Mouse (Mus musculus) hindbrain, embryonic 14.5 days (tissue): ENCODE results near the gene Itpkb. TPM values are rescaled to one million over a fixed set of nuclear protein-coding genes. Genes with fewer than 3 reads are reported as not detected.

Source experiments
- ATAC-seq: fragments of 200-750 bp; cut with Nextera tagmentation; 2 replicates; pipeline ENCODE4 v1.8.0; 2017; ENCODE audit warnings: moderate number of reproducible peaks, mild to moderate bottlenecking, moderate TSS enrichment, moderate library complexity; ENCODE audit not compliant: low FRiP score
- DNase-seq: peaks from one replicate; pipeline ENCODE4 v3.0.0-alpha.2; 2015; ENCODE audit warnings: low spot score
- H3K27ac ChIP-seq: fragments of 300-500 bp; sonication (generic); 2 replicates; pipeline ENCODE4 v1.5.1; 2014; ENCODE audit warnings: mild to moderate bottlenecking, moderate library complexity
- H3K27me3 ChIP-seq: fragments of 300-500 bp; sonication (generic); 2 replicates; pipeline ENCODE4 v1.6.1; 2014; ENCODE audit warnings: mild to moderate bottlenecking, low read length, mixed read lengths; ENCODE audit not compliant: control insufficient read depth, insufficient read depth
- H3K36me3 ChIP-seq: fragments of 300-500 bp; sonication (generic); replicated peaks from 2 replicates; pipeline ENCODE4 v1.6.1; 2014; ENCODE audit not compliant: control insufficient read depth, insufficient read depth
- H3K4me1 ChIP-seq: fragments of 300-500 bp; sonication (generic); replicated peaks from 2 replicates; pipeline ENCODE4 v1.6.1; 2014; ENCODE audit warnings: antibody characterized with exemption, low read length, mixed read lengths; ENCODE audit not compliant: control insufficient read depth, insufficient read depth
- H3K4me2 ChIP-seq: fragments of 300-500 bp; sonication (generic); replicated peaks from 2 replicates; pipeline ENCODE4 v1.6.1; 2014; ENCODE audit warnings: mild to moderate bottlenecking, moderate library complexity
- H3K4me3 ChIP-seq: fragments of 300-500 bp; sonication (generic); replicated peaks from 2 replicates; pipeline ENCODE4 v1.5.1; 2014; ENCODE audit warnings: mild to moderate bottlenecking, low read length
- H3K9ac ChIP-seq: fragments of 300-500 bp; sonication (generic); 2 replicates; pipeline ENCODE4 v1.6.1; 2014
- H3K9me3 ChIP-seq: fragments of 300-500 bp; sonication (generic); 2 replicates; pipeline ENCODE4 v1.6.1; 2016; ENCODE audit warnings: low read length; ENCODE audit not compliant: control insufficient read depth
- WGBS: fragments of 180-500 bp; shearing (Covaris S2); extraction: QIAGEN DNeasy Blood & Tissue Kit; methylation state at CpG from one replicate; pipeline ENCODE4 v1.1.7; 2014; 5-methylcytosine and 5-hydroxymethylcytosine counted together
- polyA plus RNA-seq: library from polyadenylated mRNA; unstranded; fragments of >200 nt; fragmentation: Nextera tagmentation; extraction: Ambion mirVana; gene quantifications from 2 replicates; pipeline ENCODE4 v1.2.1, GENCODE M21; 2014

The Itpkb gene
- polyA plus RNA-seq, 1 experiment from 2014 or later = 3.0 TPM

DNA sequence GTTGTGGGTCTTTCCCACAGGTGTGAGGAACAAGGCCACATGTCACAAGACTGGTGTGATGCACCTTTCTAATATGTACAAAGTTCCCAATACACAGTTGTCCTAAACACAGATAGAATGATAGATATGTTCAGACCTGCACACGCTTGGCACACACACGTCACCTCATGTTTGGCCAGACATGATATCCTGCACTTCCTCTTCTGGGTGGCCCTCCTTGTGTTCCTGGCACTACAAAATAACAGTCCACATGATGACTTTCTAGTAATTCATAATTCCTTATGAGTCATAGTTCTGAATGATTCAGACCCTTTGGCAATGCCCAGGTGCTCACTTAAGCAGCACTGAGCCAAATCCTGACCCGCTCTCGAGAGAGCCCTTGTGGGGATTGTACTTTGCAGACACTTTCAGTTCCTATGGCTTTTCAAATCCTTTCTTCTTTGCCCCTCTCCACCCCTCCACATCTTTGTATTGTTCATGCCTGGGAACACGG lies 132.7 kb downstream of the Itpkb start:
- 79% methylated on average over 5 of the region's 5 CpGs for WGBS

GRCm38 (mm10) chr1:180464357-180464756 lies 134.1 kb downstream of the Itpkb start:
- no peak for DNase-seq
- Histone ChIP-seq H3K27ac (no peak overlapping the region), H3K9me3 (no peaks in the 10 kb centered on the region), H3K36me3 (no peaks in the 10 kb centered on the region), H3K27me3 (no peaks in the 10 kb centered on the region), H3K4me1 (0 out of 2 replicates have a peak, but pooled peaks cover 6% of the 10 kb centered on the region), H3K4me2 (no peak overlapping the region), H3K9ac (no peak overlapping the region), H3K4me3 (no peak overlapping the region)
- ATAC-seq = no peak
- 79% methylated on average over 5 of the region's 5 CpGs for WGBS

More for the DNA sequence above, 132.7 kb downstream of the Itpkb start:
- ATAC-seq = no peak
- Histone ChIP-seq H3K4me2 (no peak overlapping the region), H3K9me3 (no peaks in the 10 kb centered on the region), H3K4me3 (no peak overlapping the region), H3K27ac (no peak overlapping the region), H3K9ac (no peak overlapping the region), H3K27me3 (no peaks in the 10 kb centered on the region), H3K36me3 (no peaks in the 10 kb centered on the region), H3K4me1 (peaks cover 16% of the 10 kb centered on the region)
- DNase-seq = no peak

- H3K27ac ChIP-seq = no peak overlapping the region
- no peak overlapping the region for H3K4me3 ChIP-seq
- H3K4me2 ChIP-seq = no peak overlapping the region
- H3K9ac ChIP-seq = no peak overlapping the region
- WGBS = 68% methylated on average over 5 of the region's 5 CpGs
- no peaks in the 10 kb centered on the region for H3K36me3 ChIP-seq
- H3K27me3 ChIP-seq = no peaks in the 10 kb centered on the region
- ATAC-seq (no peak), DNase-seq (no peak)
- H3K9me3 ChIP-seq = no peaks in the 10 kb centered on the region
- H3K4me1 ChIP-seq = 0 out of 2 replicates have a peak, but pooled peaks cover 4% of the 10 kb centered on the region
Measured at GRCm38 (mm10) chr1:180465620-180466019, 135.3 kb downstream of the Itpkb start.

DNA sequence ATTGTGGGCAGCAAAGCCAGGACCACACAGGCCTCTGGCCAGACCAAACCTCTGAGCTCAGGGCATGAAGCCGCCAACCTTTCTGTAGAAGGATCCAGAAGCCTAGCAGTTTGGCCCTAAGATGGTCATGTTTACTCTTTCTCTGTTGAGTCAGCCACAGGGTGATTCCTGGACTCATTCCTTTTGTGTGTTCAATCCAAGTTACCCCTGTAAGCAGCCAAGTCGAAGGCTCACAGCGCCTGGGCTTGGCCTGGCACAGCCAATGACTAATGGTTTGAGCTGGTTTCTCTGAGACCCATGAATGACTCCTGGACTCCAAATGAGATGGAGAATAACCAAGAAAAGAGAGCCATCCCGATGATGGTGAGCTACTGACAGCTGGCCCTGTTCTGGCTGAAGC lies 137.7 kb downstream of the Itpkb start:
- WGBS = 82% methylated on average over 4 of the region's 4 CpGs
- no peaks in the 10 kb centered on the region for H3K9me3 ChIP-seq
- no peak for DNase-seq
- ATAC-seq = no peak
- H3K4me3 ChIP-seq = no peak overlapping the region
- no peak overlapping the region for H3K4me2 ChIP-seq
- H3K27me3 ChIP-seq = no peaks in the 10 kb centered on the region
- H3K27ac ChIP-seq = no peak overlapping the region
- H3K9ac ChIP-seq = no peak overlapping the region
- H3K4me1 ChIP-seq = no peaks in the 10 kb centered on the region
- H3K36me3 ChIP-seq = no peaks in the 10 kb centered on the region

DNA sequence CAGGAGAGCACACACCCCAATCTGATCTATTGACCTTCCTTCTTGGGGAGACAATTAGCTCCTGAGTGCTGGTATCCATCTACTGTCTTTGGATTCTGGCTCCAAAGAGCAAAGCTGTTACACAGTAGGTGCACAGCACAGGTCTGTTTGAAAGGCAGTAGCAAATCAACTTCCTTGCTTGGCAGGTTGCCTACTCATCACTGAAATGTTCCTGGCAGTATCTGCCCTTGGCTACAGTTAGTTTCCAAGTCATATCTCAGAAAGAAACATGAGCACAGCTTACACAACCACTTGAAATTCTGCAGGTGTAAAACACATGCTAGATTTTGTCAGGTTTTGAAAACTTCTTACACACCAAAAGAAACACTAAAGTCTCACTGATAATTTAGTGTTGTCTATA lies 143.3 kb downstream of the Itpkb start:
- H3K4me3 ChIP-seq = no peak overlapping the region
- H3K27me3 ChIP-seq = no peaks in the 10 kb centered on the region
- H3K9ac ChIP-seq = no peak overlapping the region
- H3K9me3 ChIP-seq = no peaks in the 10 kb centered on the region
- no peak for DNase-seq
- no peak overlapping the region for H3K4me2 ChIP-seq
- no peaks in the 10 kb centered on the region for H3K4me1 ChIP-seq
- no peak overlapping the region for H3K27ac ChIP-seq
- no peaks in the 10 kb centered on the region for H3K36me3 ChIP-seq
- no peak for ATAC-seq

Other genes with a start within 250 kb of the Itpkb start
- gene Coq8a, start 130.9 kb upstream of the Itpkb start, polyA plus RNA-seq = 3.1 and 3.2 TPM in 2 replicates
- gene Psen2, start 67.0 kb upstream of the Itpkb start, polyA plus RNA-seq = 16.0 and 16.5 TPM in 2 replicates
- 15.6 and 16.1 TPM in 2 replicates for gene Stum, start 153.0 kb downstream of the Itpkb start, polyA plus RNA-seq
- 85.4 and 86.8 TPM in 2 replicates for gene Parp1, start 238.4 kb downstream of the Itpkb start, polyA plus RNA-seq